Mouse (Mus musculus) embryonic facial prominence, embryonic 14.5 days (tissue): ENCODE measurements around the gene Slco4a1. TPM values are rescaled to one million over a fixed set of nuclear protein-coding genes. Genes with fewer than 3 reads are reported as not detected.

ENCODE experiments used
- ATAC-seq: fragments of 200-750 bp; cut with Nextera tagmentation; 2 replicates; pipeline ENCODE4 v1.8.0; 2017; ENCODE audit warnings: low read depth, moderate number of reproducible peaks, moderate TSS enrichment
- DNase-seq: peaks from one replicate; pipeline ENCODE4 v3.0.0-alpha.2; 2015; ENCODE audit warnings: low spot score
- H3K27ac ChIP-seq: fragments of 300-500 bp; sonication (generic); replicated peaks from 2 replicates; pipeline ENCODE4 v1.5.1; 2014; ENCODE audit warnings: low read depth, mild to moderate bottlenecking, low read length, moderate library complexity
- H3K27me3 ChIP-seq: fragments of 300-500 bp; sonication (generic); replicated peaks from 2 replicates; pipeline ENCODE4 v1.6.1; 2014; ENCODE audit warnings: low read length; ENCODE audit not compliant: control insufficient read depth, insufficient read depth
- H3K36me3 ChIP-seq: fragments of 300-500 bp; sonication (generic); 2 replicates; pipeline ENCODE4 v1.6.1; 2014; ENCODE audit warnings: low read length, mixed read lengths; ENCODE audit not compliant: control insufficient read depth, insufficient read depth
- H3K4me1 ChIP-seq: fragments of 300-500 bp; sonication (generic); 2 replicates; pipeline ENCODE4 v1.6.1; 2014; ENCODE audit warnings: antibody characterized with exemption, low read length; ENCODE audit not compliant: control insufficient read depth, insufficient read depth
- H3K4me2 ChIP-seq: fragments of 300-500 bp; sonication (generic); 2 replicates; pipeline ENCODE4 v1.6.1; 2014; ENCODE audit warnings: low read depth, mild to moderate bottlenecking, low read length, moderate library complexity, mixed read lengths
- H3K4me3 ChIP-seq: fragments of 300-500 bp; sonication (generic); 2 replicates; pipeline ENCODE4 v1.5.1; 2014; ENCODE audit warnings: low read depth, mild to moderate bottlenecking, low read length
- H3K9ac ChIP-seq: fragments of 300-500 bp; sonication (generic); 2 replicates; pipeline ENCODE4 v1.6.1; 2014; ENCODE audit warnings: low read depth, mild to moderate bottlenecking, low read length, moderate library complexity, mixed read lengths
- H3K9me3 ChIP-seq: fragments of 300-500 bp; sonication (generic); 2 replicates; pipeline ENCODE4 v1.6.1; 2016; ENCODE audit warnings: low read length; ENCODE audit not compliant: control insufficient read depth
- WGBS: fragments of 180-500 bp; shearing (Covaris S2); extraction: QIAGEN DNeasy Blood & Tissue Kit; methylation state at CpG from one replicate; pipeline ENCODE4 v1.1.7; 2014; 5-methylcytosine and 5-hydroxymethylcytosine counted together
- polyA plus RNA-seq: library from polyadenylated mRNA; unstranded; fragments of >200 nt; fragmentation: Nextera tagmentation; extraction: Ambion mirVana; gene quantifications from 2 replicates; pipeline ENCODE4 v1.2.1, GENCODE M21; 2014

The Slco4a1 gene
- polyA plus RNA-seq, 1 experiment from 2014 or later, result 1.9 TPM

- H3K4me3 ChIP-seq, result no peak overlapping the region
- H3K27me3 ChIP-seq, result peaks cover 46% of the 10 kb centered on the region
- H3K36me3 ChIP-seq, result no peaks in the 10 kb centered on the region
- no peak overlapping the region for H3K27ac ChIP-seq
- no peak overlapping the region for H3K9ac ChIP-seq
- DNase-seq (peak; percentile 32), ATAC-seq (no peak)
- WGBS, result 20% methylated on average over 1 of the region's 2 CpGs
- no peaks in the 10 kb centered on the region for H3K9me3 ChIP-seq
- H3K4me1 ChIP-seq, result peaks cover 8% of the 10 kb centered on the region; the same call in 1 of the 2 replicates
- H3K4me2 ChIP-seq, result peak overlapping the region; percentile 83; the same call in 1 of the 2 replicates
Measured at GRCm38 (mm10) chr2:180457680-180458079, 1.6 kb downstream of the Slco4a1 start.

DNA sequence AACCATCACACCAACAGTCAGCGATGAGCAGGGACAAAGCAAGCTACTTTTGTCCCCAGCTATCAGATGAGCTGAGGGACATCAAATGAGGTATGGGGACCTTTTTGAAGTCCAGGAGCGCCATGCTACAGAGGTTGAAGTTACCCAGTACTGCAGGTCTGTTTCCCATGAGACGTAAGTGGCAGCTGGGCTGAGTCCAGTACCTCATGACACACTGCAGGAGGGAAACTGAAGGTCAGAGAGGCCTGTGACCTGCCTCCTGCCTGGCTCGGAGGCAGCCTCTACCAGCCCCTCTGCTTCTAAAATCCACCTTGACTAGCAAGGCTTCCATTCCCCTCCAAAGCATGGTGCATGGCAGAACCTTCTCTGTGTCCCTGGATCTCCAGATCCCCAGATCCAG, 3.4 kb downstream of the Slco4a1 start:
- Histone ChIP-seq H3K4me2 (no peak overlapping the region), H3K9me3 (no peaks in the 10 kb centered on the region), H3K27ac (no peak overlapping the region), H3K4me1 (peaks cover 8% of the 10 kb centered on the region; the same call in 1 of the 2 replicates), H3K4me3 (no peak overlapping the region), H3K9ac (no peak overlapping the region), H3K27me3 (peaks cover 44% of the 10 kb centered on the region), H3K36me3 (no peaks in the 10 kb centered on the region)
- ATAC-seq (no peak), DNase-seq (no peak)
- 52% methylated on average over 4 of the region's 4 CpGs for WGBS

DNA sequence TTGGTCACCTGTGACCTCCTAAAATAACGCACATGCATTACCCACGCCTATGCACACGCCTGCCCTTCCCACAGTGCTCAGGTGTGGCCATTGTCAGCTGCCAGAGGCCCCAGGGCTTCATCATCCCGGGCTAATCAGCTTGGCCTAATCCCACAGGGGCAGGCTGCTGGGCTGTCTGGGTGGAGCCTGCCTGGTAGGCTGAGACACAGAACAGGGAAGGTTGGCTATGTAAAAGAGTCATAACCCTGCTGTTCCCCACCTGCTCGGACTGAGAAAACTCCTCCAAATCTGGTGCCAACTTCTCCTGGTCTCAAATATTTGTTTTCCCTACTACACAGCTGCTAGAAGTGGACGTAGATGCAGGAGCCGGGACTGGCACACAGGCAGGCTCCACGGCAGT, 4.8 kb downstream of the Slco4a1 start:
- peak; percentile 38 for DNase-seq
- H3K4me3 ChIP-seq, result no peak overlapping the region
- H3K27me3 ChIP-seq, result peaks cover 30% of the 10 kb centered on the region
- H3K9ac ChIP-seq, result no peak overlapping the region
- H3K36me3 ChIP-seq, result no peaks in the 10 kb centered on the region
- WGBS, result 56% methylated on average over 8 of the region's 8 CpGs
- peaks cover 4% of the 10 kb centered on the region; the same call in 1 of the 2 replicates for H3K4me1 ChIP-seq
- no peak overlapping the region for H3K4me2 ChIP-seq
- no peaks in the 10 kb centered on the region for H3K9me3 ChIP-seq
- peak; percentile 44; the same call in 1 of the 2 replicates for ATAC-seq
- H3K27ac ChIP-seq, result no peak overlapping the region

GRCm38 (mm10) chr2:180462593-180462992, 6.5 kb downstream of the Slco4a1 start:
- H3K9ac ChIP-seq, result no peak overlapping the region
- H3K4me1 ChIP-seq, result no peaks in the 10 kb centered on the region
- no peak overlapping the region for H3K27ac ChIP-seq
- H3K36me3 ChIP-seq, result no peaks in the 10 kb centered on the region
- DNase-seq (no peak), ATAC-seq (no peak)
- no peak overlapping the region for H3K4me3 ChIP-seq
- H3K9me3 ChIP-seq, result no peaks in the 10 kb centered on the region
- H3K27me3 ChIP-seq, result peaks cover 12% of the 10 kb centered on the region; the same call in 1 of the 2 replicates
- H3K4me2 ChIP-seq, result no peak overlapping the region
- 73% methylated on average over 8 of the region's 8 CpGs for WGBS

DNA sequence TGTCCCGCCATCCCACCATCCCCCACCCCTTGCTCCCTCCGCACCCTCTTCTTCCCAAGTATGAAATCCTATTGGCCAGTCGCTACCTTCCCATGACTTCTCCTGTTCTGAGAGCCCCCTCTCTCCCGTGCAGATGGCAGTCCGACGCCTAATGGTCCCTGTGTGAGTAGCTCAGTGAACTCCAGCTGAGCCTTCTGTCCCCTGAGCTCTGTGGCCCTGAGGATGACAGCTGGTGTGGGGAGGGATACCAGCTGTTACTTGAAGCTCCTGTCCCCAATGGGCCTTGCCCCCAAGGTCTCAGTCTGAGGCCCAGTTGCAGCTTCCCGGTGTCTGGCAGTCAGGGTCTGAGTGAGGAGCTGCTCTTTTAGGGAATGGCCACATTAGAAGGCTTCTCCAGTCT, 10.5 kb downstream of the Slco4a1 start:
- Histone ChIP-seq H3K9ac (no peak overlapping the region), H3K36me3 (no peaks in the 10 kb centered on the region), H3K27ac (no peak overlapping the region), H3K4me3 (no peak overlapping the region), H3K4me1 (no peaks in the 10 kb centered on the region), H3K27me3 (no peaks in the 10 kb centered on the region), H3K9me3 (no peaks in the 10 kb centered on the region), H3K4me2 (no peak overlapping the region)
- 76% methylated on average over 7 of the region's 7 CpGs for WGBS
- DNase-seq, result peak; percentile 43
- peak; percentile 73 for ATAC-seq

- no peaks in the 10 kb centered on the region for H3K4me1 ChIP-seq
- 93% methylated on average over 8 of the region's 8 CpGs for WGBS
Measured at GRCm38 (mm10) chr2:180468871-180469270, 12.8 kb downstream of the Slco4a1 start.

DNA sequence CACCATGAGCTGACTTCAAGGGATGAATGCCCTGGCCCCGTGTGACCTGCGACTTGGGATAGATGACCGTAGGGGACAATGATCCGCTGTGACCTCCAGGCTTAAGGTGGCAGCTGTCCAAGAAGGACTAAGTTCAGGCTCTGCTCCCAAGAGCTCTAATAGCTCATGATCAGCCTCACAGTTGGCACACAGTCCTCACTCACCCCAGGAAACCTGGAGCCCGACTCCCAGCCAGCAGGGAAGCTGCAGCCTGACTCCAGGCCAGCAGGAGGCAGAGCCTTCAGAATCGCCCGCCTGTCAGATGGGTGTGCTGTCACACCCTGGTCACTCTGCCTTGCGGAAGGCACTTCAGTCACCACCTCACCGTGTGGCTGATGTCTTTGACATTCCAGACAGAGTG, 13.7 kb downstream of the Slco4a1 start:
- Histone ChIP-seq H3K9me3 (no peaks in the 10 kb centered on the region), H3K9ac (no peak overlapping the region), H3K4me3 (no peak overlapping the region), H3K36me3 (no peaks in the 10 kb centered on the region), H3K27me3 (no peaks in the 10 kb centered on the region), H3K4me1 (no peaks in the 10 kb centered on the region), H3K27ac (no peak overlapping the region), H3K4me2 (no peak overlapping the region)
- 70% methylated on average over 9 of the region's 9 CpGs for WGBS
- ATAC-seq, result no peak
- DNase-seq, result no peak

More at GRCm38 (mm10) chr2:180468871-180469270, 12.8 kb downstream of the Slco4a1 start:
- Histone ChIP-seq H3K4me2 (no peak overlapping the region), H3K9ac (no peak overlapping the region), H3K27ac (no peak overlapping the region), H3K9me3 (no peaks in the 10 kb centered on the region), H3K36me3 (no peaks in the 10 kb centered on the region), H3K27me3 (no peaks in the 10 kb centered on the region), H3K4me3 (no peak overlapping the region)
- ATAC-seq, result no peak
- DNase-seq, result no peak

DNA sequence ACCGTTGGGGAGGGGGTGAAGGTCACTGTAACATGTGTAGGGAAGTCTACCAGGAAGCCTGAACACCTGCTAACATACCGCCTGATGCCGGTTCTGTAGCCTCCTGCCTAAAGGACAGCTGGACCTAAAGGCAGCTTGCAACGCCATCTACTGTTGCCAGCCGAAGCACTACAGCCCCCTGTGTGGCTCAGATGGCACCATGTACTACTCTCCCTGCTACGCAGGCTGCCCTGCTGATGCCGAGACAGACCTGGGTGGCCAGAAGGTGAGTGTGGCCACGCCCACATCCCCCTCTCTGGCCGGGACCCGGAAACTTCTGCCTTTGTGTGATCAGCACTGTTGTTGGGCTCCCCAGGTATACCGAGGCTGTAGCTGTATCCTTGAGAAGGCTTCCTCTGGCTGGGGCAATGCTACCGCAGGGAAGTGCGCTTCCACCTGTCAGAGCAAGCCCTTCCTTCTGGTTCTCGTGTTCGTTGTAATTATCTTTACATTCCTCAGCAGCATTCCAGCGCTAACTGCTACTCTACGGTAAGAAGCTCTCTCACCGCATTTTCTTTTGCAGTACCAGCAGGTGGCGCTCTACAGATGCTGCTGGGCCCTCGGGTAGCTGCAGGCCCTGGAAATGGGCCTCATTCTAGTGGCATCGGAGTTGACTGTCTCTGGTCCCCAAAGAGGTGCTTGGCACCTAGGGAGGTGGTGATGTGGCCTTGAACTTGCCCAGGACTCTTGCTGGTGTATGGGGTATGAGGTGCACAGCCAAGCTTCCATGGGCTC, 16.4 kb downstream of the Slco4a1 start:
- Histone ChIP-seq H3K27ac (no peak overlapping the region), H3K36me3 (no peaks in the 10 kb centered on the region), H3K9ac (no peak overlapping the region), H3K4me1 (no peaks in the 10 kb centered on the region), H3K27me3 (no peaks in the 10 kb centered on the region), H3K4me3 (no peak overlapping the region), H3K4me2 (peak overlapping the region; percentile 15; the same call in 1 of the 2 replicates), H3K9me3 (no peaks in the 10 kb centered on the region)
- WGBS, result 5% methylated on average over 20 of the region's 21 CpGs
- peak; percentile 48 for DNase-seq
- peak; percentile 45 for ATAC-seq

DNA sequence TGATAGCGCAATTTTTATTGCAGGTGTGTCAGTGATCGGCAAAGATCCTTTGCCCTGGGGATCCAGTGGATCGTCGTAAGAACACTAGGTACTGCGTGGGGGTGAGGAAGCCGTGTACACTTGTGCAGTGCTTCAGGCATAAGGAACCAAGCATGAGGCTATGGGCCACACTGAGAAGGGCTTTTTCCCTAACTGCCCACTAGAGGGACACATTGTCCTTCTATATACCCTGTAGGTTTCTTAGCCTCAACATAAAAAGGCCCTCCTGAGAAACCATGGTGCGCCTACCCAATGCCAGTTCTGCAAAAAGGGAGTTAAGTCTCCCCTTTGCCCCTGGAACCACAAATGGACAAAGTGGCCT, 17.0 kb downstream of the Slco4a1 start:
- DNase-seq, result peak; percentile 86
- 46% methylated on average over 7 of the region's 7 CpGs for WGBS
- H3K27me3 ChIP-seq, result no peaks in the 10 kb centered on the region

More for the DNA sequence above, 17.0 kb downstream of the Slco4a1 start:
- peak; percentile 89 for ATAC-seq
- Histone ChIP-seq H3K9ac (no peak overlapping the region), H3K9me3 (no peaks in the 10 kb centered on the region), H3K4me3 (no peak overlapping the region), H3K36me3 (no peaks in the 10 kb centered on the region), H3K4me1 (no peaks in the 10 kb centered on the region), H3K4me2 (no peak overlapping the region), H3K27ac (no peak overlapping the region)
